Mouse (Mus musculus): ENCODE measurements around the gene Il34. TPM values are rescaled to one million over a fixed set of nuclear protein-coding genes. Genes with fewer than 3 reads are reported as not detected.
A peak's percentile ranks its signal among the peaks of the same experiment; 100 is the strongest.

The Il34 gene
- polyA plus RNA-seq (2015; fragmentation: Nextera tagmentation; extraction: Ambion mirVana) = 5.2 and 7.5 TPM in 2 replicates

DNA sequence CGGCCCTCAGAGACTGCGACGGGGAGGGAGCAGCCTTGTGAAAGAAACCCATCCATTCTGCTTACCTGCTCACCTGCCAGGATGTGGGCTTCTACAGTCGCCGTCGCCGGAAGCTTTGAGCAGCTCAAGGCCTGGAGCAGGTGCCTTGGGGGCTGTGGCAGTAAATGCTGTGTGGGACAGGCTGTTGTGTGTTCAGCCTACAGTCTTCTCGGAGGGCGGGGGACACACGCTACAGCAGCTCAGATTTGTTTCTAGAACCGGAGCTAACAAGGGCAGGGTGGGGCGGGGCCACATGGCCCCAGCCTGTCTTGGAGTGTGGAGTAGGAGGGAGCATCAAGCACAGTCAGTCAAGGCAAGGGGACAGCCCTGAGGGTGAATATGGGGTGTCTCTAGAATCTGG, at the start of gene Il34:
TSS of gene Il34 (minus strand) at position 256 of the 400 bp plus-strand sequence.
- Histone ChIP-seq H3K27ac (peak within 1 kb of the TSS; percentile 50), H3K9me3 (replicated peaks; ENCODE audit: low read length) (no peaks in the 10 kb centered on the region), H3K9ac (ENCODE audit: low read depth, low read length) (no peak within 1 kb of the TSS), H3K4me1 (replicated peaks; ENCODE audit: insufficient read depth, low read length) (peaks cover 7% of the 10 kb centered on the region), H3K36me3 (ENCODE audit: insufficient read depth, low read length) (peaks cover 15% of the 10 kb centered on the region), H3K4me2 (ENCODE audit: low read length) (peak within 1 kb of the TSS; percentile 36), H3K27me3 (ENCODE audit: insufficient read depth, low read length) (no peaks in the 10 kb centered on the region), H3K4me3 (replicated peaks; ENCODE audit: low read depth, low read length) (no peak within 1 kb of the TSS)
- TF ChIP-seq CTCF (IDR thresholded peaks at IDR 0.05; ENCODE audit: low read depth) = no peak
- no peak for DNase-seq (ENCODE audit: low spot score)
- WGBS = 28% methylated on average over 12 of the region's 12 CpGs
- no peak; the same call in 1 of the 2 replicates for ATAC-seq (replicated peaks; ENCODE audit: low FRiP score, low read depth)

GRCm38 (mm10) chr8:110851186-110851585, 45.5 kb upstream of the Il34 start:
- no peak for TF ChIP-seq CTCF (IDR thresholded peaks at IDR 0.05; ENCODE audit: low read depth)
- no peak overlapping the region for H3K4me3 ChIP-seq (replicated peaks; ENCODE audit: low read depth, low read length)
- no peaks in the 10 kb centered on the region for H3K9me3 ChIP-seq (replicated peaks; ENCODE audit: low read length)
- H3K9ac ChIP-seq (ENCODE audit: low read depth, low read length) = no peak overlapping the region
- DNase-seq (ENCODE audit: low spot score) = no peak
- H3K27me3 ChIP-seq (ENCODE audit: insufficient read depth, low read length) = no peaks in the 10 kb centered on the region
- no peak overlapping the region for H3K4me2 ChIP-seq (ENCODE audit: low read length)
- 0 out of 2 replicates have a peak, but pooled peaks cover 6% of the 10 kb centered on the region for H3K4me1 ChIP-seq (replicated peaks; ENCODE audit: insufficient read depth, low read length)
- no peak for ATAC-seq (replicated peaks; ENCODE audit: low FRiP score, low read depth)
- peaks cover 45% of the 10 kb centered on the region for H3K36me3 ChIP-seq (ENCODE audit: insufficient read depth, low read length)
- WGBS = 93% methylated on average over 10 of the region's 10 CpGs
- H3K27ac ChIP-seq = no peak overlapping the region

GRCm38 (mm10) chr8:110847645-110848495, 42.1 kb upstream of the Il34 start:
- H3K4me1 ChIP-seq (replicated peaks; ENCODE audit: insufficient read depth, low read length) = 0 out of 2 replicates have a peak, but pooled peaks cover 6% of the 10 kb centered on the region
- 50% methylated on average over 14 of the region's 14 CpGs for WGBS
- H3K4me3 ChIP-seq (replicated peaks; ENCODE audit: low read depth, low read length) = peak overlapping the region; percentile 75
- H3K36me3 ChIP-seq (ENCODE audit: insufficient read depth, low read length) = peaks cover 43% of the 10 kb centered on the region
- no peaks in the 10 kb centered on the region for H3K27me3 ChIP-seq (ENCODE audit: insufficient read depth, low read length)
- DNase-seq (ENCODE audit: low spot score) (no peak), ATAC-seq (replicated peaks; ENCODE audit: low FRiP score, low read depth) (no peak)
- no peak for TF ChIP-seq CTCF (IDR thresholded peaks at IDR 0.05; ENCODE audit: low read depth)
- peak overlapping the region; percentile 81 for H3K4me2 ChIP-seq (ENCODE audit: low read length)
- H3K9me3 ChIP-seq (replicated peaks; ENCODE audit: low read length) = no peaks in the 10 kb centered on the region
- peak overlapping the region; percentile 95 for H3K9ac ChIP-seq (ENCODE audit: low read depth, low read length)
- no peak overlapping the region for H3K27ac ChIP-seq

GRCm38 (mm10) chr8:110847171-110847549, 41.4 kb upstream of the Il34 start:
- Histone ChIP-seq H3K4me2 (ENCODE audit: low read length) (peak overlapping the region; percentile 81), H3K27ac (peak overlapping the region; percentile 92), H3K9ac (ENCODE audit: low read depth, low read length) (peak overlapping the region; percentile 95), H3K4me1 (replicated peaks; ENCODE audit: insufficient read depth, low read length) (0 out of 2 replicates have a peak, but pooled peaks cover 6% of the 10 kb centered on the region), H3K36me3 (ENCODE audit: insufficient read depth, low read length) (peaks cover 45% of the 10 kb centered on the region), H3K4me3 (replicated peaks; ENCODE audit: low read depth, low read length) (peak overlapping the region; percentile 75), H3K9me3 (replicated peaks; ENCODE audit: low read length) (no peaks in the 10 kb centered on the region), H3K27me3 (ENCODE audit: insufficient read depth, low read length) (no peaks in the 10 kb centered on the region)
- ATAC-seq (replicated peaks; ENCODE audit: low FRiP score, low read depth) = peak; percentile 18; the same call in 1 of the 2 replicates
- no peak for DNase-seq (ENCODE audit: low spot score)
- under 1% methylated on average over 13 of the region's 13 CpGs for WGBS
- TF ChIP-seq CTCF (IDR thresholded peaks at IDR 0.05; ENCODE audit: low read depth) = no peak

- Histone ChIP-seq H3K27me3 (ENCODE audit: insufficient read depth, low read length) (no peaks in the 10 kb centered on the region), H3K4me1 (replicated peaks; ENCODE audit: insufficient read depth, low read length) (0 out of 2 replicates have a peak, but pooled peaks cover 6% of the 10 kb centered on the region), H3K36me3 (ENCODE audit: insufficient read depth, low read length) (peaks cover 42% of the 10 kb centered on the region), H3K4me2 (ENCODE audit: low read length) (peak within 1 kb of the TSS; percentile 81), H3K4me3 (replicated peaks; ENCODE audit: low read depth, low read length) (peak within 1 kb of the TSS; percentile 75), H3K9ac (ENCODE audit: low read depth, low read length) (peak within 1 kb of the TSS; percentile 95), H3K27ac (peak within 1 kb of the TSS; percentile 92), H3K9me3 (replicated peaks; ENCODE audit: low read length) (no peaks in the 10 kb centered on the region)
- peak; percentile 92 for DNase-seq (ENCODE audit: low spot score)
- ATAC-seq (replicated peaks; ENCODE audit: low FRiP score, low read depth) = peak; percentile 83
- under 1% methylated on average over 53 of the region's 53 CpGs for WGBS
- TF ChIP-seq CTCF (IDR thresholded peaks at IDR 0.05; ENCODE audit: low read depth) = 0 out of 2 replicates have a peak, but pooled peaks have one; percentile 7
Observed at GRCm38 (mm10) chr8:110846405-110847170, 40.9 kb upstream of the Il34 start, which contains the start of the genes Cog4 and Sf3b3. Gene Cog4 (plus strand): TSS chr8:110846600. Gene Sf3b3 (minus strand): TSS chr8:110846787.
